Mouse (Mus musculus): ENCODE data around the gene Atxn7. TPM values are rescaled to one million over a fixed set of nuclear protein-coding genes. Genes with fewer than 3 reads are reported as not detected.
"Not testable (repeated sequence)": the region's sequence is repeated elsewhere in the genome, so short reads cannot be mapped to it uniquely, and the experiment has no call there.

The Atxn7 gene
- total RNA-seq, 1 experiment from 2014 or later = 36.9 TPM

GRCm38 (mm10) chr14:14038233-14038632 is 77.0 kb downstream of the Atxn7 start:
- ATAC-seq (replicated peaks; ENCODE audit: insufficient number of reproducible peaks, low FRiP score, low TSS enrichment, poor library complexity, severe bottlenecking) = no peak

GRCm38 (mm10) chr14:14042336-14042735 is 81.1 kb downstream of the Atxn7 start:
- ATAC-seq (replicated peaks; ENCODE audit: insufficient number of reproducible peaks, low FRiP score, low TSS enrichment, poor library complexity, severe bottlenecking) = no peak

- no peak for ATAC-seq (replicated peaks; ENCODE audit: insufficient number of reproducible peaks, low FRiP score, low TSS enrichment, poor library complexity, severe bottlenecking)
These were observed 93.1 kb downstream of the Atxn7 start for GRCm38 (mm10) chr14:14054386-14054785.

- not testable (repeated sequence) for ATAC-seq (replicated peaks; ENCODE audit: insufficient number of reproducible peaks, low FRiP score, low TSS enrichment, poor library complexity, severe bottlenecking)
These were observed 98.4 kb downstream of the Atxn7 start for GRCm38 (mm10) chr14:14059606-14060005.

- ATAC-seq (replicated peaks; ENCODE audit: insufficient number of reproducible peaks, low FRiP score, low TSS enrichment, poor library complexity, severe bottlenecking) = no peak
These were observed 101.4 kb downstream of the Atxn7 start for GRCm38 (mm10) chr14:14062531-14063245.

GRCm38 (mm10) chr14:14063382-14063781 is 102.1 kb downstream of the Atxn7 start:
- no peak for ATAC-seq (replicated peaks; ENCODE audit: insufficient number of reproducible peaks, low FRiP score, low TSS enrichment, poor library complexity, severe bottlenecking)

GRCm38 (mm10) chr14:14064486-14065141 is 103.4 kb downstream of the Atxn7 start:
- no peak for ATAC-seq (replicated peaks; ENCODE audit: insufficient number of reproducible peaks, low FRiP score, low TSS enrichment, poor library complexity, severe bottlenecking)

GRCm38 (mm10) chr14:14065142-14065498 is 103.9 kb downstream of the Atxn7 start:
- ATAC-seq (replicated peaks; ENCODE audit: insufficient number of reproducible peaks, low FRiP score, low TSS enrichment, poor library complexity, severe bottlenecking) = no peak

- no peak for ATAC-seq (replicated peaks; ENCODE audit: insufficient number of reproducible peaks, low FRiP score, low TSS enrichment, poor library complexity, severe bottlenecking)
These were observed 105.0 kb downstream of the Atxn7 start for GRCm38 (mm10) chr14:14066241-14066640.

- ATAC-seq (replicated peaks; ENCODE audit: insufficient number of reproducible peaks, low FRiP score, low TSS enrichment, poor library complexity, severe bottlenecking) = peak; percentile 37; the same call in 1 of the 2 replicates
These were observed 106.6 kb downstream of the Atxn7 start for GRCm38 (mm10) chr14:14067648-14068472.

- no peak for ATAC-seq (replicated peaks; ENCODE audit: insufficient number of reproducible peaks, low FRiP score, low TSS enrichment, poor library complexity, severe bottlenecking)
These were observed 107.3 kb downstream of the Atxn7 start for GRCm38 (mm10) chr14:14068553-14068952.

- ATAC-seq (replicated peaks; ENCODE audit: insufficient number of reproducible peaks, low FRiP score, low TSS enrichment, poor library complexity, severe bottlenecking) = no peak
These were observed 109.5 kb downstream of the Atxn7 start for GRCm38 (mm10) chr14:14070541-14071315.

GRCm38 (mm10) chr14:14071456-14071855 is 110.2 kb downstream of the Atxn7 start:
- ATAC-seq (replicated peaks; ENCODE audit: insufficient number of reproducible peaks, low FRiP score, low TSS enrichment, poor library complexity, severe bottlenecking) = no peak

- ATAC-seq (replicated peaks; ENCODE audit: insufficient number of reproducible peaks, low FRiP score, low TSS enrichment, poor library complexity, severe bottlenecking) = no peak
These were observed 119.5 kb downstream of the Atxn7 start for GRCm38 (mm10) chr14:14080604-14081194.

GRCm38 (mm10) chr14:14083811-14084210 is 122.6 kb downstream of the Atxn7 start:
- ATAC-seq (replicated peaks; ENCODE audit: insufficient number of reproducible peaks, low FRiP score, low TSS enrichment, poor library complexity, severe bottlenecking) = no peak

GRCm38 (mm10) chr14:14086711-14087263 is 125.5 kb downstream of the Atxn7 start:
- no peak for ATAC-seq (replicated peaks; ENCODE audit: insufficient number of reproducible peaks, low FRiP score, low TSS enrichment, poor library complexity, severe bottlenecking)

GRCm38 (mm10) chr14:14087348-14087747 is 126.1 kb downstream of the Atxn7 start:
- no peak; the same call in 1 of the 2 replicates for ATAC-seq (replicated peaks; ENCODE audit: insufficient number of reproducible peaks, low FRiP score, low TSS enrichment, poor library complexity, severe bottlenecking)
